Mouse (Mus musculus): ENCODE data around the gene Thap4. TPM values are rescaled to one million over a fixed set of nuclear protein-coding genes. Genes with fewer than 3 reads are reported as not detected.
"Not testable (repeated sequence)": the region's sequence is repeated elsewhere in the genome, so short reads cannot be mapped to it uniquely, and the experiment has no call there.

Gene Thap4
- total RNA-seq, 2 experiments from 2014 or later: 30.0 to 35.0 TPM

DNA sequence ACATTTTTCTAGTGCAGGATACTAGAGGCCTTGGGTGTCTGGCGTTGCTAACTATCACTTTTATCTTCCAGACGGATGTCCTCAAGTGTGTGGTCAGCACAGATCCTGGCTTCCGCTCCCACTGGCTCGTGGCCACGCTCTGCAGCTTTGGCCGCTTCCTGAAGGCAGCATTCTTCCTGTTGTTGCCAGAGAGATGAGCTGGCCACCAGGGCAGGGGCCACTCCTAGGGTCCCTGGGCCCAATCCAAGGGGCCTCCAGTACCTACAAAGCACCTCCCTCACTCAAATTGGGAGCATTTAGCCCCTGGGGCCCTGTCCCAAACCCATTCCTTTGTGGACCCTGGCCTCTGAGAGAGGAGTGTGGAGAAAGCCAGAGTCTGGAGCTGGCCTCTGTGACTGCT, 59.7 kb downstream of the Thap4 start:
- ATAC-seq (replicated peaks; ENCODE audit: low FRiP score, low TSS enrichment, poor library complexity, severe bottlenecking): no peak

GRCm38 (mm10) chr1:93693943-93694342, 60.7 kb downstream of the Thap4 start:
- no peak for ATAC-seq (replicated peaks; ENCODE audit: low FRiP score, low TSS enrichment, poor library complexity, severe bottlenecking)

- no peak for ATAC-seq (replicated peaks; ENCODE audit: low FRiP score, low TSS enrichment, poor library complexity, severe bottlenecking)
Observed at GRCm38 (mm10) chr1:93693502-93693901, 61.2 kb downstream of the Thap4 start.

GRCm38 (mm10) chr1:93692773-93693172, 61.9 kb downstream of the Thap4 start:
- ATAC-seq (replicated peaks; ENCODE audit: low FRiP score, low TSS enrichment, poor library complexity, severe bottlenecking): no peak

DNA sequence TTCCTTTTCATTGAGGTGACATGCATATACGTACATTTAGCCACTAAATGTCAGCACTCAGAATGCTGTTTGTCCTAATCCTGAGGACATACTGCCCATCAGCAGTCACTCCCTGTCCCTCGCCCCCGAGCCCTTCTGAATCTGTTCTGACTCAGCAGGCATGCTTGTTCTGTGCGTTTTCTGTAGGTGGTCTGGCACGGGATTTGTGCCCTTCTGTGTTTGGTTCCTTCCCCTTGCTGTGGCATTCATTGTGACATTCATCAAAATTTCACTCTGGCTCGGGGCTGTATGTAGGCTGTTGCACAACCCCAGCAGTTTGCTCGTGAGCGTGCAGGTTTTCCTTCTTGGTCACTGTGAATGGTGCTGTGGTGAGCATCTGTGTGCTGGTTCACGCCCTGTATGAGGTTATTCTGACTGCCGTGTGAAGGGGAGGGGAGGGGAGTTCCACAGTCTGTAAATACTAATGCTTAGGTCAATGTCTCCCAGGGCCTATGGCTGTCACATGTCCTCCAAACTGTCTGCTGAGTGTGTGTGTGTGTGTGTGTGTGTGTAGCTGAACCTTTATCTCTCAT, 62.8 kb downstream of the Thap4 start:
- no peak for ATAC-seq (replicated peaks; ENCODE audit: low FRiP score, low TSS enrichment, poor library complexity, severe bottlenecking)

GRCm38 (mm10) chr1:93691106-93691505, 63.6 kb downstream of the Thap4 start:
- no peak for ATAC-seq (replicated peaks; ENCODE audit: low FRiP score, low TSS enrichment, poor library complexity, severe bottlenecking)

GRCm38 (mm10) chr1:93689901-93690496, 64.7 kb downstream of the Thap4 start:
- no peak for ATAC-seq (replicated peaks; ENCODE audit: low FRiP score, low TSS enrichment, poor library complexity, severe bottlenecking)

DNA sequence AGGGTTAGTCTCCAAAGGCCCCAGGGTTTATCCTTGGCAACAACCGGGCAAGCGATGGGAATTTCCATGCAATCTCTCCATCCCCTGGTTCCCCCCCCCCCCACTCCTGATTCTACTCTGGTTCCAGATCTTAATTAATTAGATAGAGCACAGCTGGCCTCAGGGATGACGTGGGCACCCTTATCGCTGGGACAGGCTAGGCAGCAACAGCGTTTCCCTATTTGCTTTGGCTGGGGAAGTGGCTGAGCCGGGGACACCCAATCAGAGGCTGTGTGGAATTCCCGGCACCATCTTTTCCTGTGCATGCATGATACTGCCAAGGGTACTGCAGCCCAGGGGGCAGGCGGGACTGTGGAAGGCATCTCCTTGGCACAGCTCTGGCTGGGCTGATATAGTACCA, 66.5 kb downstream of the Thap4 start:
- peak; percentile 43 for ATAC-seq (replicated peaks; ENCODE audit: low FRiP score, low TSS enrichment, poor library complexity, severe bottlenecking)

DNA sequence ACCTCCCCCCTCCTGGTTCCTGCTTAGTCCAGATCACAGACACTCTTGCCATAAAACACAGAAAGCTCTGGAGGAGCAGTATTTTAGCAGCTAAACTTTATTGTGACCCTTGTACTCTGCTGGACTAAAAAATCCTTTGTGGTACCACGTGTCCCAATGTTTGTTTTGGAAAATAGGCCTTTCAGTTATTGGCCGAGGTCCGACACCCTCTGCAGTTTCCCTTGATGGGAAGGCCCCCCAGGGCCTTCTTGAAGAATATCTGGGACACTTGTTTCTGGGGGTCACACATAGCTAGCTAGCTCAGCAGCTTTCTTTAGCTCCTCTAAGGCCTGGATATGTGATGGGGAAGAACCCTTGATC, 67.7 kb downstream of the Thap4 start:
- ATAC-seq (replicated peaks; ENCODE audit: low FRiP score, low TSS enrichment, poor library complexity, severe bottlenecking): no peak

- peak; percentile 58 for ATAC-seq (replicated peaks; ENCODE audit: low FRiP score, low TSS enrichment, poor library complexity, severe bottlenecking)
Observed at GRCm38 (mm10) chr1:93686245-93686960, 68.3 kb downstream of the Thap4 start.

GRCm38 (mm10) chr1:93685401-93686244, 69.0 kb downstream of the Thap4 start, which contains the start of gene Bok:
Gene Bok (plus strand): TSS chr1:93685660.
- ATAC-seq (replicated peaks; ENCODE audit: low FRiP score, low TSS enrichment, poor library complexity, severe bottlenecking): no peak

- peak; percentile 23; the same call in 1 of the 2 replicates for ATAC-seq (replicated peaks; ENCODE audit: low FRiP score, low TSS enrichment, poor library complexity, severe bottlenecking)
Observed at GRCm38 (mm10) chr1:93679889-93680568, 74.6 kb downstream of the Thap4 start.

- no peak for ATAC-seq (replicated peaks; ENCODE audit: low FRiP score, low TSS enrichment, poor library complexity, severe bottlenecking)
Observed at GRCm38 (mm10) chr1:93678386-93678785, 76.3 kb downstream of the Thap4 start.

DNA sequence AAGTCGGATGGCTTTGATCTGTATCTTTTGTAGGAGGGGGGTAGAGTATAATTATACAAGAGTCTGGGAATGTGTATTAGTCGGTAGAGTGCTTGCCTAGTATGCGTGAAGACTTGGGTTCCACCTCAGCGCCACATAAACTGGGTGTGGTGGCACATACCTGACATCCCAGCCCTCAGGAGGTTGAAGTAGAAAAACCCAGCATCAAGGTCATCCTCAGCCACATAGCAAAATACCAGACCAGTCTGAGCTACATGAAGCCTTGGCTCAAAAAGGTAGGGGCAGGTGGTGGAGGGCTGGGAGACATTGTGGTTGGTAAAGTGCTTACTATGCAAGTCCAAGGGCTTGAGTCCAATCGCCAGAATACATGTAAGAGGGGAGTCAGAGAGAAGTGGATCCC, 82.0 kb downstream of the Thap4 start:
- no peak for ATAC-seq (replicated peaks; ENCODE audit: low FRiP score, low TSS enrichment, poor library complexity, severe bottlenecking)

GRCm38 (mm10) chr1:93669941-93670340, 84.7 kb downstream of the Thap4 start:
- no peak for ATAC-seq (replicated peaks; ENCODE audit: low FRiP score, low TSS enrichment, poor library complexity, severe bottlenecking)

GRCm38 (mm10) chr1:93668791-93669548, 85.7 kb downstream of the Thap4 start:
- peak; percentile 95 for ATAC-seq (replicated peaks; ENCODE audit: low FRiP score, low TSS enrichment, poor library complexity, severe bottlenecking)

DNA sequence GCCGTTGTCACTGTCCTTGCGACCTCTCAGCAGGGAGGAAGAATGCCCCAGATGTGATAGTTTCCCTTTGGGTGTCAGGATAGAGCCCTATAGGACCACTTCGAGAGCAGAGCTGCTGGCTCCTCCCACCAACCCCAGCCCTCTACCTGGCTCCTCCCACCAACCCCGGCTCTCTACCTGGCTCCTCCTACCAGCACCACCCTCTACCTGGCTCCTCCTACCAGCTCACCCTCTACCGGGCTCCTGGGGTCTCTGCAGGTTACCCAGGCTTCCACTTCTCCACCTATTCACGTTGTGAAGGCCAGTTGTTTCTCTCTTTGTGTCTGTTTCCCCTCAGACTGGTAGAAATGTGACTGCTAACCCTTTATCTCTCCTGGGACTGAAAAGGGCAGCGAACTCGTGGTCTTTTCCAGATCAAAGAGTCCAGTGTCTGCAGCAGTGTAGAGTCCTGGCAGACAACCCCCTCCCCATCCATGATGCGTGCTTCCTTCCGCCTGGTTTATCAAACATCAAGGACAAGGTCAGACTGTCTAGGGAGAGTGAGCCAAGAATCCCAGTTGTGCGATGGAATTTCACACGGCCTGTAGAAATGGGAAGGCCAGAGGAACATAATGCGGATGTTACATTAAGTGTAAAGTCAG, 86.8 kb downstream of the Thap4 start:
- ATAC-seq (replicated peaks; ENCODE audit: low FRiP score, low TSS enrichment, poor library complexity, severe bottlenecking): peak; percentile 77

DNA sequence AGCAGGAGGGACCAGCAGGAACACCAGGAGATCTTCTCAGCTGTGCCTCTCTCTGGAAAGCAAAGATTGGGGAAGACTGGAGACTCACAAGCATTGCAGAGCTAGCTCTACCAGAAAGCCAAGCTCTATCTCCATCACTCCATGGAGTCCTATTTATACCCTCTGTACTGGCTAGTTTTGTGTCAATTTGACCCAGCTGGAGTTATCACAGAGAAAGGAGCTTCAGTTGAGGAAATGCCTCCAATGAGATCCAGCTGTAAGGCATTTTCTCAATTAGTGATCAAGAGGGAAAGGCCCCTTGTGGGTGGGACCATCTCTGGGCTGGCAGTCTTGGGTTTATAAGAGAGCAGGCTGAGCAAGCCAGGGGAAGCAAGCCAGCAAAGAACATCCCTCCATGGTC, 96.1 kb downstream of the Thap4 start, which contains the start of gene Stk25:
Gene Stk25, minus strand, starts transcription at position 101 of the 400 bp plus-strand sequence.
- not testable (repeated sequence) for ATAC-seq (replicated peaks; ENCODE audit: low FRiP score, low TSS enrichment, poor library complexity, severe bottlenecking)
